Mouse (Mus musculus) leukemia stem cell, adult 10-12 weeks (primary cell): ENCODE measurements around the gene Kdelc2. TPM values are rescaled to one million over a fixed set of nuclear protein-coding genes. Genes with fewer than 3 reads are reported as not detected.

ENCODE experiments used
- polyA plus RNA-seq: library from polyadenylated mRNA; stranded (reverse); fragments of >175 nt; gene quantifications from 2 replicates; pipeline ENCODE4 v1.2.3, GENCODE M21; 2012; ENCODE audit warnings: low replicate concordance

The Kdelc2 gene
- 0.14 and 0.23 TPM in 2 replicates for polyA plus RNA-seq

GRCm38 (mm10) chr9:53383951-53384866 lies at the start of gene Kdelc2:
Gene Kdelc2, plus strand, starts transcription at chr9:53384025.

GRCm38 (mm10) chr9:53402291-53402711 lies 18.5 kb downstream of the Kdelc2 start, which contains the start of gene 4930550C14Rik:
Gene 4930550C14Rik, plus strand, starts transcription at chr9:53402325.

Other genes starting within 250 kb of the Kdelc2 start
- gene Ddx10, start 136.0 kb upstream of the Kdelc2 start, polyA plus RNA-seq: 9.0 and 10.5 TPM in 2 replicates
- not detected in 2 replicates for gene Exph5, start 82.4 kb upstream of the Kdelc2 start, polyA plus RNA-seq
- gene 4930550C14Rik, start 18.3 kb downstream of the Kdelc2 start, polyA plus RNA-seq: not detected in 2 replicates
- gene Atm, start 152.7 kb downstream of the Kdelc2 start, polyA plus RNA-seq: 0.70 and 4.5 TPM in 2 replicates
- 0.44 and 1.5 TPM in 2 replicates for gene Npat, start 153.0 kb downstream of the Kdelc2 start, polyA plus RNA-seq
- 3.8 and 243 TPM in 2 replicates for gene Acat1, start 226.4 kb downstream of the Kdelc2 start, polyA plus RNA-seq